ENCODE assay signal across 22 mouse cellular contexts in the genomic region with DNA sequence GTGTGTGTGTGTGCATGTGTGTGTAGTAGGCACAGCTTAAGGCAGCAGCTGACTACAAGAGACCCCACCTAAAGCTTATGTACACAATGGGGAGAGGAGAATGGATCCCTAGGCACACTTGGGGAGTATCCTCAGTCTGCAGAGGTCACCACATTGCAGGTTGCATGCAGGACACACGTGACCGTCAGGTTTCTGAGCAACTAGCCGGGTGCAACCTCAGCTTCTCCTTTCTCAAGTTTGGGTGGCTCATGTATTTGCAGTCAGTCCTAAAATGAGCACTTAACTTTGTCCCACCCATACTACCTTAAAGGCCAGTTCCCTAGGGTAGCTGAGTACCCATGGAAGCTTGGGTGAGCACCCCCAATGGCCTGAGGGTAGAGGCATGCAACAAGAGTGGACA.
"Had no signal": no experiment of that assay in that cellular context is flagged by ENCODE, and none has a peak within 500 bp of the region (broad histone marks: within the 10 kb centered on the region; RNA-seq: fewer than 3 reads in every experiment).

No protein-coding gene starts in this region.

- H3K9ac ChIP-seq: liver, embryonic 14.5 days; lung, embryonic 15.5 days; neural tube, embryonic 13.5 days had no signal

- DNase-seq: kidney, adult 18-20 months; kidney, adult 9 months; kidney, postnatal 14 days; kidney, postnatal 4 days; layer of hippocampus, postnatal 36 days; lung, adult 18-20 months; lung, postnatal 10 days; lung, postnatal 4 days; midbrain, embryonic 14.5 days; retina, postnatal 1 day; thymus, adult 2 months; thymus, postnatal 14 days; thymus, postnatal 4 days had no signal

- H3K4me1 ChIP-seq: neural tube, embryonic 13.5 days had no signal

- H3K4me2 ChIP-seq: lung, embryonic 15.5 days; midbrain, embryonic 11.5 days; neural tube, embryonic 13.5 days had no signal

- ATAC-seq: intestine, embryonic 16.5 days had no signal

- H3K9me3 ChIP-seq: lung, embryonic 15.5 days had no signal

- H3K27me3 ChIP-seq: lung, embryonic 15.5 days; neural tube, embryonic 13.5 days had no signal

- H3K27ac ChIP-seq: layer of hippocampus, adult 2 months; left cerebral cortex, adult 2 months; liver, embryonic 14.5 days; neural tube, embryonic 13.5 days; stomach, postnatal 0 days had no signal

- H3K36me3 ChIP-seq: lung, embryonic 15.5 days; neural tube, embryonic 13.5 days had no signal

- H3K4me3 ChIP-seq: layer of hippocampus, adult 2 months; left cerebral cortex, adult 2 months; lung, embryonic 15.5 days; myocyte; neural tube, embryonic 13.5 days had no signal
